Mouse (Mus musculus): ENCODE measurements at regions not wholly inside any gene's neighbourhood (a gene's known extent, or its start where the extent isn't known, plus 50 kb on each side); places are given as distances from the start of the nearest gene placed in this dataset.

GRCm38 (mm10) chr5:49675885-49676284 is 151.2 kb upstream of the Kcnip4 start:
- no peaks in the 10 kb centered on the region for H3K27me3 ChIP-seq (replicated peaks; ENCODE audit: control insufficient read depth, insufficient read depth, low read length)
- DNase-seq (ENCODE audit: low spot score) (no peak), ATAC-seq (ENCODE audit: low read depth) (no peak)
- H3K36me3 ChIP-seq (ENCODE audit: control insufficient read depth, insufficient read depth, low read length) = no peaks in the 10 kb centered on the region
- no peak overlapping the region for H3K4me2 ChIP-seq (ENCODE audit: low read depth, low read length)
- no peak overlapping the region for H3K9ac ChIP-seq (ENCODE audit: low read depth, low read length)
- H3K27ac ChIP-seq (replicated peaks; ENCODE audit: low read depth, low read length) = no peak overlapping the region
- no peak overlapping the region for H3K4me3 ChIP-seq (ENCODE audit: low read depth, low read length)
- H3K4me1 ChIP-seq (ENCODE audit: control insufficient read depth, insufficient read depth, low read length) = no peaks in the 10 kb centered on the region
- WGBS = 60% methylated on average over 2 of the region's 2 CpGs
- H3K9me3 ChIP-seq (ENCODE audit: control insufficient read depth, low read length) = no peaks in the 10 kb centered on the region

DNA sequence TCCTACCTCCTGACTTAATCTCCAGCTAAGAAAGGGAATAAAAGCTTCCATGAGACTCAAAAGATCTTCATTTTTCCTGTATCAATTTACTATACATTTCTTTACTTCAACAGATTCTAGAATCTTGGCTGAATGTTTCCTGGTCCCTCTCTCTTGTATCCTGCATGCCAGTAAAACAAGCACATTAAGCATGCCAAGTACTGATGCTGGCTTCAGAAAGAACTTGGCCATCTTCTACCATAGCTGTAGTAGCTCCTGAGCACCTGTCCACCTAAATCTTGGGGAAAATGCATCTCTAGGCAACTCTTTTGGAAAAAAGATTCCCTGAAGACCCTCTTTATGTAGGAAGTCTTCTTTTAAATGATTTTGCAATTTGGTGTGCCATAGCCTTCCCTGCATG is 140.5 kb upstream of the Kcnip4 start:
- DNase-seq (ENCODE audit: low spot score) = no peak
- Histone ChIP-seq H3K4me1 (ENCODE audit: control insufficient read depth, insufficient read depth, low read length) (no peaks in the 10 kb centered on the region), H3K9ac (ENCODE audit: low read depth, low read length) (no peak overlapping the region), H3K4me3 (ENCODE audit: low read depth, low read length) (no peak overlapping the region), H3K4me2 (ENCODE audit: low read depth, low read length) (no peak overlapping the region), H3K27me3 (replicated peaks; ENCODE audit: control insufficient read depth, insufficient read depth, low read length) (no peaks in the 10 kb centered on the region), H3K9me3 (ENCODE audit: control insufficient read depth, low read length) (no peaks in the 10 kb centered on the region), H3K27ac (replicated peaks; ENCODE audit: low read depth, low read length) (no peak overlapping the region), H3K36me3 (ENCODE audit: control insufficient read depth, insufficient read depth, low read length) (no peaks in the 10 kb centered on the region)
- ATAC-seq (ENCODE audit: low read depth) = no peak

DNA sequence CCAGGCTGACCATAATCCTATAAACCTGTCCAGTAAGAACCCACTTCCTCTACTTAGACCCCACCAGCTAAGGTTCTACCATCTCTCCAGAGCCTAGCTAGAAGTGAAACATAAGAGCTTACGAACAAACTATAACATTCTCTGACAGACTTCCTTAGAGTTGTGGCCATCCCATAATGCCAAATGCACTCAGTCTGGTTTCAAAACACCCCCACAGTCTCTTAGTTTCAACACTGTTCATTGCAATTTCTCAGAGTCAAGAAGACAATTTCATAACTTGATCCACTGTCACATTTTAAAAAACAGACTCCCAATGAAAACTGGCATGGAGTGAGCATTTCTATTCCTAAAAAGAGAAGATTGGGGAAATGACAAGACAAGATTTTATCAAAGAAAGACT is 139.2 kb upstream of the Kcnip4 start:
- WGBS = 91% methylated on average over 1 of the region's 1 CpGs
- no peak overlapping the region for H3K4me3 ChIP-seq (ENCODE audit: low read depth, low read length)
- H3K4me2 ChIP-seq (ENCODE audit: low read depth, low read length) = no peak overlapping the region
- no peaks in the 10 kb centered on the region for H3K36me3 ChIP-seq (ENCODE audit: control insufficient read depth, insufficient read depth, low read length)
- no peak for ATAC-seq (ENCODE audit: low read depth)
- DNase-seq (ENCODE audit: low spot score) = no peak
- no peaks in the 10 kb centered on the region for H3K9me3 ChIP-seq (ENCODE audit: control insufficient read depth, low read length)
- H3K9ac ChIP-seq (ENCODE audit: low read depth, low read length) = no peak overlapping the region
- no peak overlapping the region for H3K27ac ChIP-seq (replicated peaks; ENCODE audit: low read depth, low read length)
- no peaks in the 10 kb centered on the region for H3K27me3 ChIP-seq (replicated peaks; ENCODE audit: control insufficient read depth, insufficient read depth, low read length)
- H3K4me1 ChIP-seq (ENCODE audit: control insufficient read depth, insufficient read depth, low read length) = no peaks in the 10 kb centered on the region

GRCm38 (mm10) chr5:49662096-49662495 is 137.4 kb upstream of the Kcnip4 start:
- DNase-seq (ENCODE audit: low spot score) (no peak), ATAC-seq (ENCODE audit: low read depth) (no peak)
- no peaks in the 10 kb centered on the region for H3K36me3 ChIP-seq (ENCODE audit: control insufficient read depth, insufficient read depth, low read length)
- H3K9ac ChIP-seq (ENCODE audit: low read depth, low read length) = no peak overlapping the region
- H3K4me3 ChIP-seq (ENCODE audit: low read depth, low read length) = no peak overlapping the region
- no peaks in the 10 kb centered on the region for H3K9me3 ChIP-seq (ENCODE audit: control insufficient read depth, low read length)
- H3K4me2 ChIP-seq (ENCODE audit: low read depth, low read length) = no peak overlapping the region
- H3K4me1 ChIP-seq (ENCODE audit: control insufficient read depth, insufficient read depth, low read length) = no peaks in the 10 kb centered on the region
- 60% methylated on average over 3 of the region's 3 CpGs for WGBS
- H3K27me3 ChIP-seq (replicated peaks; ENCODE audit: control insufficient read depth, insufficient read depth, low read length) = no peaks in the 10 kb centered on the region
- H3K27ac ChIP-seq (replicated peaks; ENCODE audit: low read depth, low read length) = no peak overlapping the region

DNA sequence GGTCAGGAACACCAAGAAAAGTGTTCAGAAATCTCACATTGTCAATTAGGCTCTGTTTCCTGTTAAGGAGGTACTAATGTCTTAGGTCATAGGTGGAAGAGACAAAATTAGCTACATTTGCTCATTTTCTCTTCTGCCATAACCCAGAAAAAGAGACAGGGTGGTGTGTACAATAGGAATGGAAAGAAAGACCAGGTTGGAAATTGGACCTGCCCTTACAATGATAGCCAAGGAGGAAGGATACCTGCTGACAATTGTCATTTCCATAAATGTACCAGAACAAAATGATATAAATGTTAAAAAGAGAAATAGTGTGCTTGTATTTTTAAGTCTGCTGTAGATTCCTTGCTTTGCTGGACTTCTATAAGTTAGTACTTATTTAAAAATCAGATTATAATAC is 135.9 kb upstream of the Kcnip4 start:
- H3K36me3 ChIP-seq (ENCODE audit: control insufficient read depth, insufficient read depth, low read length) = no peaks in the 10 kb centered on the region
- H3K4me1 ChIP-seq (ENCODE audit: control insufficient read depth, insufficient read depth, low read length) = no peaks in the 10 kb centered on the region
- no peak overlapping the region for H3K27ac ChIP-seq (replicated peaks; ENCODE audit: low read depth, low read length)
- H3K9me3 ChIP-seq (ENCODE audit: control insufficient read depth, low read length) = no peaks in the 10 kb centered on the region
- DNase-seq (ENCODE audit: low spot score) (no peak), ATAC-seq (ENCODE audit: low read depth) (no peak)
- no peak overlapping the region for H3K4me3 ChIP-seq (ENCODE audit: low read depth, low read length)
- H3K9ac ChIP-seq (ENCODE audit: low read depth, low read length) = no peak overlapping the region
- H3K27me3 ChIP-seq (replicated peaks; ENCODE audit: control insufficient read depth, insufficient read depth, low read length) = no peaks in the 10 kb centered on the region
- H3K4me2 ChIP-seq (ENCODE audit: low read depth, low read length) = no peak overlapping the region

DNA sequence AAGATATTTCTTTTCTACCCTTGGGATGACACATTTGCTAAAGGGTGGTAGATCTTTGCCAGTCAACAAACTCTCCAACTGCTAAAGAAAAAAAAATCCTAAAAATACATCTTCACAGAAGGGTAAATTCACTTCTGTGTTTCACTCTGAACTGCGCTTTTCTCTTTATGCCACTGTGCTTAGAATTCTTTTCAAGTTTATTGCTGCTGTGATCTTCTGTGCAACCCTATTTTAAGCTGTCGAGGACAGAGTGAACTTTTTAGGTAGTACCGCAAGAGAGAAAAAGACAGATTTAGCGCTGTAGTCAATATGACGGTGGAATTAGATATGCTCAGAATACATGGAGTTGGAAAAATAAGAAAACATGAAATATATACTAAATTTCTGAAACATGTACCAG is 126.2 kb upstream of the Kcnip4 start:
- no peak for DNase-seq (ENCODE audit: low spot score)
- Histone ChIP-seq H3K27ac (replicated peaks; ENCODE audit: low read depth, low read length) (no peak overlapping the region), H3K27me3 (replicated peaks; ENCODE audit: control insufficient read depth, insufficient read depth, low read length) (no peaks in the 10 kb centered on the region), H3K4me3 (ENCODE audit: low read depth, low read length) (no peak overlapping the region), H3K9me3 (ENCODE audit: control insufficient read depth, low read length) (no peaks in the 10 kb centered on the region), H3K4me2 (ENCODE audit: low read depth, low read length) (no peak overlapping the region), H3K36me3 (ENCODE audit: control insufficient read depth, insufficient read depth, low read length) (no peaks in the 10 kb centered on the region), H3K4me1 (ENCODE audit: control insufficient read depth, insufficient read depth, low read length) (no peaks in the 10 kb centered on the region), H3K9ac (ENCODE audit: low read depth, low read length) (no peak overlapping the region)
- 90% methylated on average over 5 of the region's 5 CpGs for WGBS
- no peak for ATAC-seq (ENCODE audit: low read depth)

DNA sequence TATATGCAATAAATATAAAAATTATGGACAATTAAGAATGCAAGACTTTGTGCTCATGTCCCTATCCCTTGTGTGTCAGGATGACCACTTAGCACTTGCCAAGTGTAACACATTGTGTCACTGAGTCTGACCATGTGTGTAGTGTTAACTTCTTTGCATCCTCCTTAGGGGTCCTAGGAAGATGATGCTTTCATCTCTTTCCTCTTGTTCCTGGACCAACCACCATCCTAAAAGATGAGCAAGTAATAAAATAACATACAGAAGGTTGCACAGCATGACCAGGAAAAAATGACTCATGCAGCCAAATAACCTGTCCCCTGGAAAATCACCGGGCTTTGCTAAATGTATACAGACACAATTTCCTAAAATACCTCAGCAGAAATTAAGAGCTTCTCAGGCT is 121.1 kb upstream of the Kcnip4 start:
- H3K27ac ChIP-seq (replicated peaks; ENCODE audit: low read depth, low read length) = no peak overlapping the region
- no peaks in the 10 kb centered on the region for H3K36me3 ChIP-seq (ENCODE audit: control insufficient read depth, insufficient read depth, low read length)
- H3K4me1 ChIP-seq (ENCODE audit: control insufficient read depth, insufficient read depth, low read length) = no peaks in the 10 kb centered on the region
- H3K9me3 ChIP-seq (ENCODE audit: control insufficient read depth, low read length) = no peaks in the 10 kb centered on the region
- no peak overlapping the region for H3K4me2 ChIP-seq (ENCODE audit: low read depth, low read length)
- 77% methylated on average over 1 of the region's 1 CpGs for WGBS
- no peak overlapping the region for H3K4me3 ChIP-seq (ENCODE audit: low read depth, low read length)
- ATAC-seq (ENCODE audit: low read depth) = no peak
- no peaks in the 10 kb centered on the region for H3K27me3 ChIP-seq (replicated peaks; ENCODE audit: control insufficient read depth, insufficient read depth, low read length)
- H3K9ac ChIP-seq (ENCODE audit: low read depth, low read length) = no peak overlapping the region
- DNase-seq (ENCODE audit: low spot score) = no peak

DNA sequence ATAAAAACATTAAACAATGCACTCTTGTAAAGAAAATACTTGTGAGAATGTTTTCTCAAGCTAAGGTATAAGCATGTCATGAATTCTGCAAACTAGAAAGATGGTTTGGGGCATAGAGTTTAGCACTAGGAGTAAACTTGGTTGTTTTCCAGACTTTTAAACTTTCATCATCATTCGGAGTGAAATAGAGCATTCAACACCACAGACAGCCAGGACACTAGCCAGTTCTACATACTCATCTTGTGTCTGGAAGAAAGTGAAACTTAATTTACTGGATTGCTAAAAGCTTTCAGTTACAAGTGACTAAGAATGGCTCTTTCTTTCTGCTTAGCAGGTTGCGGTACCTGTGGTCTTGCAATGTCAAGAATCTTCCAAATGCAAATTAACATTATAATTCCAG is 119.9 kb upstream of the Kcnip4 start:
- H3K4me3 ChIP-seq (ENCODE audit: low read depth, low read length) = no peak overlapping the region
- H3K9ac ChIP-seq (ENCODE audit: low read depth, low read length) = no peak overlapping the region
- ATAC-seq (ENCODE audit: low read depth) (no peak), DNase-seq (ENCODE audit: low spot score) (no peak)
- no peaks in the 10 kb centered on the region for H3K27me3 ChIP-seq (replicated peaks; ENCODE audit: control insufficient read depth, insufficient read depth, low read length)
- no peaks in the 10 kb centered on the region for H3K9me3 ChIP-seq (ENCODE audit: control insufficient read depth, low read length)
- no peaks in the 10 kb centered on the region for H3K36me3 ChIP-seq (ENCODE audit: control insufficient read depth, insufficient read depth, low read length)
- H3K4me1 ChIP-seq (ENCODE audit: control insufficient read depth, insufficient read depth, low read length) = no peaks in the 10 kb centered on the region
- H3K27ac ChIP-seq (replicated peaks; ENCODE audit: low read depth, low read length) = no peak overlapping the region
- WGBS = 93% methylated on average over 2 of the region's 2 CpGs
- H3K4me2 ChIP-seq (ENCODE audit: low read depth, low read length) = no peak overlapping the region

GRCm38 (mm10) chr5:49642439-49642838 is 117.7 kb upstream of the Kcnip4 start:
- Histone ChIP-seq H3K27me3 (replicated peaks; ENCODE audit: control insufficient read depth, insufficient read depth, low read length) (no peaks in the 10 kb centered on the region), H3K9ac (ENCODE audit: low read depth, low read length) (no peak overlapping the region), H3K36me3 (ENCODE audit: control insufficient read depth, insufficient read depth, low read length) (no peaks in the 10 kb centered on the region), H3K4me2 (ENCODE audit: low read depth, low read length) (no peak overlapping the region), H3K4me3 (ENCODE audit: low read depth, low read length) (no peak overlapping the region), H3K9me3 (ENCODE audit: control insufficient read depth, low read length) (no peaks in the 10 kb centered on the region), H3K4me1 (ENCODE audit: control insufficient read depth, insufficient read depth, low read length) (no peaks in the 10 kb centered on the region), H3K27ac (replicated peaks; ENCODE audit: low read depth, low read length) (no peak overlapping the region)
- ATAC-seq (ENCODE audit: low read depth) (no peak), DNase-seq (ENCODE audit: low spot score) (peak; percentile 39)
- WGBS = 55% methylated on average over 2 of the region's 2 CpGs
